In the genomic region with DNA sequence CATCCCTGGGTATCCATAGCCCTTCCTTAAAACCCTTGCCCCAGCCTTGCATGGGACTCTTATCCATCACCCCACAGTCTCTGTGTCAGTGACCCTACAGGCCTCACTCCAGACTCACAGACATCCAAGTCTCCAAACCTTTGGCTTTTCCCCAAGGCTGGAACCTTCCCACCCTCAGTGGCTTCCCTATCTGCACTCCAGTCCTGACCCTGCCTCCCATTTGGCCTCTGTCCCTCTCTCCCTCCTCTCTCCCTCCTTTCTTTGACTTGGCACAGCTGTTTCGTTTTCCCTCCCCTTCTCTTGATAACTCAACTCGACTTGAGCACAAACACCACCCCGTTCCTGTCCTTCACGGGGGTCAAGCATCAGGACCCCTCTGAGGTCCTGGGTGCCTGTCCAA, we compare ENCODE assay signal across 14 mouse cellular contexts. TPM values are rescaled to one million over a fixed set of nuclear protein-coding genes. Genes with fewer than 3 reads are reported as not detected.
DNase-seq lines count a peak whose midpoint lies in the region; ATAC-seq lines count a peak whose summit lies in the region.
"Had no signal": no experiment of that assay in that cellular context is flagged by ENCODE, and none has a peak within 500 bp of the region (broad histone marks: within the 10 kb centered on the region; RNA-seq: fewer than 3 reads in every experiment).

No protein-coding gene starts in this region.

- peak; percentile 54 for DNase-seq in adrenal gland, adult 2 months
- no peak for DNase-seq in adrenal gland, adult 8-10 months
- peak; percentile 47 for DNase-seq in ovary, postnatal 36 days (ENCODE audit: low spot score)
- DNase-seq in ovary, postnatal 14 days (ENCODE audit: low spot score) = no peak
- peak; percentile 75 for DNase-seq in kidney, postnatal 10 days
- DNase-seq in skeletal muscle tissue, adult 2 months (ENCODE audit: low read depth, low spot score) = peak; percentile 76
- DNase-seq: cerebellum, adult 2 months; embryo, embryonic 11 days; thymus, postnatal 36 days had no signal

- ATAC-seq in megakaryocyte-erythroid progenitor cell, adult 5-6 weeks (replicated peaks; ENCODE audit: low FRiP score, low TSS enrichment, poor library complexity, severe bottlenecking) = no peak
- no peak for ATAC-seq in frontal cortex, adult (ENCODE audit: low TSS enrichment)

RNA-seq across cellular contexts. Expression of a gene that starts 20.1 kb away (rescaled TPM):
- total RNA-seq in adrenal gland, adult 2 months (2021) = 10 to 100 TPM; 20.2 to 30.1 TPM
- 23.4 and 23.6 TPM in 2 replicates for polyA plus RNA-seq in adrenal gland, adult 2 months (2012; rRNA removed)
- total RNA-seq in adrenal gland, adult 8-10 months (2022) = 10 to 100 TPM; 27.6 to 54.1 (median 41.4) TPM
- not detected in 2 replicates for total RNA-seq in megakaryocyte-erythroid progenitor cell, adult 5-6 weeks (2014; fragmentation: Nextera tagmentation)
- total RNA-seq in megakaryocyte-erythroid progenitor cell, adult 5-6 weeks (2017) = not detected in 2 replicates
- polyA plus RNA-seq: erythroblast, embryonic 14.5 days had no signal

RNA-seq across cellular contexts. Expression of a gene that starts 43.5 kb away (rescaled TPM):
- total RNA-seq in adrenal gland, adult 2 months (2021) = 10 to 100 TPM; 44.1 to 53.2 TPM
- 114 and 118 TPM in 2 replicates for polyA plus RNA-seq in adrenal gland, adult 2 months (2012; rRNA removed)
- total RNA-seq in adrenal gland, adult 8-10 months (2022) = 10 to 100 TPM; 47.1 to 56.6 (median 51.1) TPM
- total RNA-seq in megakaryocyte-erythroid progenitor cell, adult 5-6 weeks (2014; fragmentation: Nextera tagmentation) = 20.6 and 31.3 TPM in 2 replicates
- 8.7 and 11.5 TPM in 2 replicates for total RNA-seq in megakaryocyte-erythroid progenitor cell, adult 5-6 weeks (2017)

RNA-seq across cellular contexts. Expression of a gene that starts 45.9 kb away (rescaled TPM):
- total RNA-seq in adrenal gland, adult 2 months (2021) = 10 to 100 TPM; 12.7 to 17.2 TPM
- 7.1 and 7.6 TPM in 2 replicates for polyA plus RNA-seq in adrenal gland, adult 2 months (2012; rRNA removed)
- 10 to 100 TPM; 13.0 to 15.5 (median 15.1) TPM for total RNA-seq in adrenal gland, adult 8-10 months (2022)
- 5.5 TPM in 2 replicates for total RNA-seq in megakaryocyte-erythroid progenitor cell, adult 5-6 weeks (2014; fragmentation: Nextera tagmentation)
- total RNA-seq in megakaryocyte-erythroid progenitor cell, adult 5-6 weeks (2017) = 14.7 and 26.2 TPM in 2 replicates

RNA-seq across cellular contexts. Expression of a gene that starts 53.2 kb away (rescaled TPM):
- total RNA-seq in adrenal gland, adult 2 months (2021) = 100 to 1,000 TPM; 121 to 181 TPM
- polyA plus RNA-seq in adrenal gland, adult 2 months (2012; rRNA removed) = 48.1 and 51.4 TPM in 2 replicates
- 100 to 1,000 TPM; 116 to 180 (median 142) TPM for total RNA-seq in adrenal gland, adult 8-10 months (2022)
- not detected in 2 replicates for total RNA-seq in megakaryocyte-erythroid progenitor cell, adult 5-6 weeks (2014; fragmentation: Nextera tagmentation)
- total RNA-seq in megakaryocyte-erythroid progenitor cell, adult 5-6 weeks (2017) = not detected in 2 replicates
- polyA plus RNA-seq: hindbrain, embryonic 14.5 days; midbrain, embryonic 11.5 days had no signal

Comparison
In these comparisons a context has a peak if more than half of its experiments do, and no peak if none do; other contexts are left out.
1. DNase-seq: peak in adrenal gland, adult 2 months (single experiment), ovary, postnatal 36 days (single experiment), kidney, postnatal 10 days (single experiment) and skeletal muscle tissue, adult 2 months (single experiment); none in adrenal gland, adult 8-10 months (single experiment) and ovary, postnatal 14 days (single experiment).
2. RNA of a gene that starts 20.1 kb away (total RNA-seq): 27.6 to 54.1 TPM in adrenal gland, adult 8-10 months and 20.2 to 30.1 TPM in adrenal gland, adult 2 months; not detected in megakaryocyte-erythroid progenitor cell, adult 5-6 weeks; every median in the first group is over 10 times any median in the second.